Mouse (Mus musculus) neural tube, embryonic 14.5 days (tissue): Measurements from ENCODE around the gene Nfia. TPM values are rescaled to one million over a fixed set of nuclear protein-coding genes. Genes with fewer than 3 reads are reported as not detected.

Source experiments
- ATAC-seq: fragments of 200-750 bp; cut with Nextera tagmentation; 2 replicates; pipeline ENCODE4 v1.8.0; 2017; ENCODE audit warnings: low read depth, mild to moderate bottlenecking, moderate TSS enrichment, moderate library complexity
- H3K27ac ChIP-seq: fragments of 300-500 bp; sonication (generic); 2 replicates; pipeline ENCODE4 v1.5.1; 2014; ENCODE audit warnings: low read depth, mild to moderate bottlenecking, control low read depth, low read length, moderate library complexity, mixed read lengths
- H3K27me3 ChIP-seq: fragments of 300-500 bp; sonication (generic); 2 replicates; pipeline ENCODE4 v1.6.1; 2014; ENCODE audit warnings: low read length; ENCODE audit not compliant: control insufficient read depth, insufficient read depth
- H3K36me3 ChIP-seq: fragments of 300-500 bp; sonication (generic); 2 replicates; pipeline ENCODE4 v1.6.1; 2014; ENCODE audit warnings: low read length, mixed read lengths; ENCODE audit not compliant: control insufficient read depth, insufficient read depth
- H3K4me1 ChIP-seq: fragments of 300-500 bp; sonication (generic); 2 replicates; pipeline ENCODE4 v1.6.1; 2014; ENCODE audit warnings: low read length; ENCODE audit not compliant: control insufficient read depth, insufficient read depth
- H3K4me2 ChIP-seq: fragments of 300-500 bp; sonication (generic); 2 replicates; pipeline ENCODE4 v1.6.1; 2014; ENCODE audit warnings: mild to moderate bottlenecking, low read depth, low read length, control low read depth
- H3K4me3 ChIP-seq: fragments of 300-500 bp; sonication (generic); 2 replicates; pipeline ENCODE4 v1.5.1; 2014; ENCODE audit warnings: low read depth, low read length, control low read depth, mixed read lengths
- H3K9ac ChIP-seq: fragments of 300-500 bp; sonication (generic); replicated peaks from 2 replicates; pipeline ENCODE4 v1.6.1; 2014; ENCODE audit warnings: low read depth, mild to moderate bottlenecking, control low read depth, low read length, mixed read lengths
- H3K9me3 ChIP-seq: fragments of 300-500 bp; sonication (generic); 2 replicates; pipeline ENCODE4 v1.6.1; 2016; ENCODE audit warnings: low read length; ENCODE audit not compliant: control insufficient read depth
- WGBS: fragments of 180-500 bp; shearing (Covaris S2); extraction: QIAGEN DNeasy Blood & Tissue Kit; methylation state at CpG from one replicate; pipeline ENCODE4 v1.1.7; 2014; 5-methylcytosine and 5-hydroxymethylcytosine counted together
- polyA plus RNA-seq: library from polyadenylated mRNA; unstranded; fragments of >200 nt; fragmentation: Nextera tagmentation; extraction: Ambion mirVana; gene quantifications from 2 replicates; pipeline ENCODE4 v1.2.1, GENCODE M21; 2014

The Nfia gene
- polyA plus RNA-seq, 1 experiment from 2014 or later: 50.0 TPM

DNA sequence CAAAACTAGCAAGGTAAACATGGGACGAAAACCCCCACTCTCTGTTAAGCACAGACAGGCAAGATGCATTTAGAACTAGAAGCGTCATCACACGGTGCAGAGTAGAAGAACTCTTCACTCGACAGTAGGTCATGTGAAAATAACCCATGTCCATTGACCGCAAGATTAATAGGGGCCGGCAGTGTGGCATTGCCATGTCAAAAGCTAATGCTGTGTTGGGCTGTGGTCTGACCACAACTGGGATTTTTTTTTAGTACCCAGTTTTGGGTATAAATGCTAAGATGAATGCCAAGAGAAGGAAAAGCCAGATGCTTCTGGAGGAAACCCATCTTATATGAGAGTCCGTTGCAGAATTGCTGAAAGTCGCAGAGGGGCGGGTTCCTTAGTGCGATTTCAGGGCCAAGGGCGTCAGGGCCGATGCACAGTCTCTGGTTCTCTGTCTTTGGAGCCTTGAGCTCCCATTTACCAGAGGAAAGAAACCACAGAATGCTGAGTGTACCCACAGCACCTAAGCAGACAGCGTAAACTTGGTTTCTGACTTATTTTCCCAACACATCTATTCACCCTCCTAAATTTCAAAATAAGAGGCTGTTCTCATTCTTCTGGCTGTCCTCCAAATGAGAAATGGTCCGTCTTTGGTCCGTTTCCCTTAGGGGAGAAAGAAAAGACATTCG is 58.5 kb downstream of the Nfia start:
- Histone ChIP-seq H3K27ac (no peak overlapping the region), H3K9me3 (no peaks in the 10 kb centered on the region), H3K9ac (no peak overlapping the region), H3K36me3 (no peaks in the 10 kb centered on the region), H3K4me3 (no peak overlapping the region), H3K4me1 (0 out of 2 replicates have a peak, but pooled peaks cover 3% of the 10 kb centered on the region), H3K27me3 (no peaks in the 10 kb centered on the region), H3K4me2 (no peak overlapping the region)
- no peak for ATAC-seq
- WGBS: 92% methylated on average over 16 of the region's 16 CpGs

DNA sequence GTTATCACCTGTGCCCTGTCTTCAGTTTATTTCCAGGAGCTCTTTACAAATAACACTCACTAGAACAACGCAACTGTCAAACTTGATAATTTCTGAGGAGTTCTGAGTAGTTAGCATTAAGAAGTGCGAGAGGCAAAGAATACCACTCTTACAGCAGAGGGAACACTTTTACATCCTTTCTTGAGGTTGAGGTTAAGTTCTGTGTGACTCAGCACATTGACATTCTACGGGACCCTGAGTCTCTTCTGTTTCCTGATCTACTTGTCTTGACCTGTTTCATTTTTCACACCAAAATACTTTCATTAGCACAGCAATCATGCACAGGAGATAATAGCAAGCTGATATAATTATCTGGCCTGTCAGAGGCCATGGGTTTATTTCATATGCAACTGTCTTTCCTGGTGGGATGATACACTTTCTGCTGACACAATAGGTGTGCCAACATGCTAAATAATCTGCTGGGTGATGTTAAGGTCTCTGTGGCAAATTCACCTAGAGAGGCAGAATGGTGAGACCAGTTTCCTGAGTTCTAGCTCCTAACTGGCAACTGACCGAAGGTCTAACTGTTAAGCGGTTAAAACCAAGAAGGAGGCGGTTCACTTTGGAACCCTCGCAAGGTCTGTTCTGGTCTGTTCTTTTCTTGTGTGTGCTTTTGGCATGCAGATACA is 59.2 kb downstream of the Nfia start:
- H3K27ac ChIP-seq: no peak overlapping the region
- no peaks in the 10 kb centered on the region for H3K9me3 ChIP-seq
- WGBS: 95% methylated on average over 7 of the region's 7 CpGs
- H3K4me1 ChIP-seq: peaks cover 3% of the 10 kb centered on the region; the same call in 1 of the 2 replicates
- no peaks in the 10 kb centered on the region for H3K36me3 ChIP-seq
- no peak for ATAC-seq
- H3K4me2 ChIP-seq: no peak overlapping the region
- H3K4me3 ChIP-seq: no peak overlapping the region
- H3K27me3 ChIP-seq: no peaks in the 10 kb centered on the region
- no peak overlapping the region for H3K9ac ChIP-seq

DNA sequence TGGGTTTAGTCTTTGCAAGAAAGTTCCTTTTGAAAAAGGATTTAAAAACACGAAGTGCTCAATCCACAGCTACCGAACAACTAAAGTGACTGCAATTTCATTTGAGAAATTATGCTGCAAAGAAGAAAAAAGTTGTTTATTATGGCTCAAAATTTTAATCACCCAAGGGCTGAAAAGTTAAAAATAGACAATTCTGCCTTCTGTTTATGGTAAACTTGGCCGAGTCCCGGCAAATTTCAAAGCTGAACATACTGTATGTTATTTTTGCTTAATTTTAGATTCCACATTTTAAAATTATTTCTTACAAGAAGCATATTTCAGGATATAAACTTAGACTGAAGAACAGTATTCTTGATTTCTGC is 59.7 kb downstream of the Nfia start:
- H3K27me3 ChIP-seq: no peaks in the 10 kb centered on the region
- WGBS: 96% methylated on average over 4 of the region's 4 CpGs
- H3K36me3 ChIP-seq: no peaks in the 10 kb centered on the region
- no peak for ATAC-seq
- no peak overlapping the region for H3K4me2 ChIP-seq
- H3K4me3 ChIP-seq: no peak overlapping the region
- H3K4me1 ChIP-seq: peaks cover 6% of the 10 kb centered on the region
- no peaks in the 10 kb centered on the region for H3K9me3 ChIP-seq
- no peak overlapping the region for H3K27ac ChIP-seq
- no peak overlapping the region for H3K9ac ChIP-seq

DNA sequence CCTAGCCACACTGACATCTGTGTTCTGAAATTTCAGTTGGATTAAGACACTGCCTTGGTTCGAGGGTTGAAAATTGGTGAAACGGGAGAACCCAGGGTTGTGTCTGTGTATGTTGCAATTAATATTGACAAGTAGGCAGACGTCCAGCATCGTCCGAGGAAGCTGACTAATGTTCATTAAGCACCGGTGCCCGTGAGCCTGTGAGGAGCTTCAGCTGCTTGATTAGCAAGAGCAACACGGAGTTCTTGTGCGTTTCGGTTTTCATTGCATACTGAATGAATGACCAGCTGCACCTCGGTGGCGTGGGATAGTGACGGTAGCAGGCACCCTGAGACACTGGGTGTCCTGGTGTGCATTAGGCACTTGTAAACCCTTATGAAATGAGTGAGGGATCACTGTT is 64.3 kb downstream of the Nfia start:
- H3K27me3 ChIP-seq: no peaks in the 10 kb centered on the region
- H3K36me3 ChIP-seq: no peaks in the 10 kb centered on the region
- H3K9me3 ChIP-seq: no peaks in the 10 kb centered on the region
- ATAC-seq: no peak
- 24% methylated on average over 13 of the region's 13 CpGs for WGBS
- no peak overlapping the region for H3K9ac ChIP-seq
- H3K4me2 ChIP-seq: no peak overlapping the region
- H3K4me3 ChIP-seq: no peak overlapping the region
- no peak overlapping the region for H3K27ac ChIP-seq
- H3K4me1 ChIP-seq: peaks cover 39% of the 10 kb centered on the region

DNA sequence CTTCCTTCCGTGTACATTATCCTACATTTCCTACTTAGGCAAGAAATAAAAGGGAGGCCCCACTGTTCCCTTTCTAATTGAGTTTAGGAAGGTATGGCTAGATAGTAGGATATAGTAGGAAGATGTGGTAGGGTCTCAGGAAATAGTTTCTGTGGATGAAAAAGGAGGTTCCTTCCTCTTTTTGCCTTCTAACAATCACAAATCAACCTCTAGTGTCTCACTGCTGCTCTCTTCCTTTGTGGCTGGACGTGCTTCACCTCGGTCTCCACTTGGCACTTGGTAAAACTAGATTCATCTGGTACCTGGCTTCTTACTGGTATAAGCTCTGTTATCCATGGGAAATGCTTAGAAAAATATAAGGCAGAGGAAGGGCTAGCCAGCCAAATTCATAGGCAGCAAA is 65.2 kb downstream of the Nfia start:
- H3K4me2 ChIP-seq: no peak overlapping the region
- no peak for ATAC-seq
- no peaks in the 10 kb centered on the region for H3K27me3 ChIP-seq
- no peak overlapping the region for H3K4me3 ChIP-seq
- H3K9ac ChIP-seq: no peak overlapping the region
- no peaks in the 10 kb centered on the region for H3K9me3 ChIP-seq
- 67% methylated on average over 3 of the region's 3 CpGs for WGBS
- no peaks in the 10 kb centered on the region for H3K36me3 ChIP-seq
- no peak overlapping the region for H3K27ac ChIP-seq
- H3K4me1 ChIP-seq: peaks cover 39% of the 10 kb centered on the region

DNA sequence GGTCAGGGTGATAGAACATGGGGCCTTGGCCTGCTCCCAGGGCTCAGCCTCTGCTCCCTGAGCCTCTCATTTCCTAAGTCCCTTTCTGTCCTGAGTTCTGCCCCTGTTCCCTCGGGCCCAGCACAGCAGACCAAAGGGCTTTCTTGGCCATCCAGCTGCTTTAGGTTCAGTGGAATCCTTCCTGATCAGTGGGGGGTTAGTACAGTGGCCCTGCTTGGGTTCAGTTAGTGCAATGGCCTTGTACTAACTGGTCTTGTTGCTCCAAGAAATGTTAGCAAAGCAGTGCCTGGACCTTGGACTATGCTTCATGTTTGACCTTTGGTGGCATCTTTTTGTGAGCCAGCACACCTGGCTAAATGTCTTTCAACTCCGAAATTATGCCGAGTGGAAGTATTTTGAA is 66.1 kb downstream of the Nfia start:
- Histone ChIP-seq H3K27ac (no peak overlapping the region; the same call in 1 of the 2 replicates), H3K4me1 (peaks cover 39% of the 10 kb centered on the region)

DNA sequence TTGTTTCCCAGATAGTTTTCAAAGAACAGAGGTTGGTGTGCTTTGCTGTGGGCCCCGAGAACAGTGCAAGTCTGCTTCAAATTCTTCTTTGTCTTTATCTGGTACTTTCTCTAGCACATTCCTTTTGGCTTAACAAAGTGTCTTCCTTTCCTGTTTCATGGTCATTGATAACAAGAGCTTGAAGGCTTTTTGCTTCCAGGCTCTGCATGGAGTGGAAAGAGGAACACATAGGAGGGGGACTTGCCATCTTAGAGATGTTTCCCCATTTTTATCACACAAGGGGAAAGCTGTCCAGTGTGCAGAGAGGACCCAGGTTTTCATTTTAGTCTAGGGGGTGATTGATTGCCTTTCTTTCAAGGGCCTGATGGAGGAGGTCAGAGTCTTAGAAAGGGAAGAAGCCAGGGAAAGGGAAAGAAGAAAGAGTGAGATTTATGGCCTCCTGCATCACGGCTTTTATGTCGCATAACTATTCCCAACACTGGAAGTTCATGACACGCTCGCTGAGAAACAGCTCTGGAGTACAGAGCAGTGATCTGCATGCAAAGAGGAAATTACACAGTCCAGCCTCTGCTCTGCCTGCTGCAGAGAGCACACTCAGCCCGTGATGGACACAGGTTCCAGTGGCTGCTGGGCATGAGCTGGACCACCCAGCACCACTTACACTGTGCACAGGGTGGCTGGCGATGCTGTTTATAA is 67.0 kb downstream of the Nfia start:
- no peaks in the 10 kb centered on the region for H3K36me3 ChIP-seq
- 7% methylated on average over 7 of the region's 7 CpGs for WGBS
- ATAC-seq: peak; percentile 92
- H3K9ac ChIP-seq: no peak overlapping the region
- no peak overlapping the region for H3K4me3 ChIP-seq
- H3K4me1 ChIP-seq: peaks cover 47% of the 10 kb centered on the region
- no peaks in the 10 kb centered on the region for H3K9me3 ChIP-seq
- no peaks in the 10 kb centered on the region for H3K27me3 ChIP-seq
- H3K27ac ChIP-seq: peak overlapping the region; percentile 62
- H3K4me2 ChIP-seq: peak overlapping the region; percentile 24; the same call in 1 of the 2 replicates

More for the DNA sequence above, 66.1 kb downstream of the Nfia start:
- no peak overlapping the region for H3K9ac ChIP-seq
- no peak overlapping the region for H3K4me2 ChIP-seq
- H3K36me3 ChIP-seq: no peaks in the 10 kb centered on the region
- 53% methylated on average over 3 of the region's 3 CpGs for WGBS
- no peaks in the 10 kb centered on the region for H3K27me3 ChIP-seq
- no peaks in the 10 kb centered on the region for H3K9me3 ChIP-seq
- no peak overlapping the region for H3K4me3 ChIP-seq
- no peak for ATAC-seq

DNA sequence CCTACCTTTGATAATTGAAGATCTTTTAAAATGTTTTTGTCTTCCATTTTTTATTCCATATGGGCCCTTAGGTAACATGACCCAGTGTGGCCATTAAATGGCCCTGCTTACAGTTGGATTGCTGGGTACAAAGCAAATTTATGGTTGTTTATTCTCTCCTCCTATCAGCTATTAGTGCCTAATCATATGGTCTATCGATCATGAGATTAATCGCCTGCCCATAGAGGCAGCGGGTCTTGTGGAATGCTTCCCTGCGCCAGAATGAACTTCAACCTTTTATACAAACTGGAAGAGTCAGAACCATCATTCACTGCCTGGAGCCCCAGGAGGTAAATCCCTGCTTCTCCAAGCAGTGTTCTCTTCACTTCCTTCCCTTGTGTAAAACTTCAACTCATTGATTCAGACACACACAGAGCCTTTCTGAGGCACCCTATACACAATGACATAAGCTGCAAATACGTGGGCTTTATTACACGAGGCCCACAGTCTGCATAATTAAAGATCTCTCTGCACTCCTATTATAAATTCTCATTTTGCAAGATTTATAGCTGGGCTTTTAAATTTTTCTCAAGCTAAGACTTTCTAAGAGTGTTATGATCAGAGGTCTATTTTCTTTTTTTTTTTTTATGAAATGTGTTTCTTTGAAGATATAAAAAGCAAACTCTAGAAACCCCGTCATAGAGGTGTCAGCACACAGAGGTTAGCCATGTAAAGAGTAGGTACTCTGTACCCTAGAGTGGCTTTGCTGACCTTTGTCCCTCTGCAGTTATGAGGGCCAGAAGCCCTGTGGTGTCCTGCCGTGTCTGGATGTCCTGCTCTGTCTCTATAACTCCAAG is 67.9 kb downstream of the Nfia start:
- no peak overlapping the region for H3K4me3 ChIP-seq
- WGBS: 10% methylated on average over 8 of the region's 8 CpGs
- peaks cover 52% of the 10 kb centered on the region for H3K4me1 ChIP-seq

More for the DNA sequence above, 67.9 kb downstream of the Nfia start:
- Histone ChIP-seq H3K9me3 (no peaks in the 10 kb centered on the region), H3K27me3 (no peaks in the 10 kb centered on the region), H3K4me2 (peak overlapping the region; percentile 24; the same call in 1 of the 2 replicates), H3K27ac (peak overlapping the region; percentile 62), H3K36me3 (no peaks in the 10 kb centered on the region), H3K9ac (no peak overlapping the region)
- peak; percentile 62 for ATAC-seq
